In genomic region chr11:116011529-116012261, GRCm38 (mm10) we compare ENCODE assay signal across 8 mouse cellular contexts. TPM values are rescaled to one million over a fixed set of nuclear protein-coding genes. Genes with fewer than 3 reads are reported as not detected.
A peak's percentile ranks its signal among the peaks of the same experiment; 100 is the strongest.
DNase-seq lines count a peak whose midpoint lies in the region; ATAC-seq and TF ChIP-seq lines count a peak whose summit lies in the region.

No protein-coding gene starts in this region.

- peak overlapping the region; percentile 93 for H3K27ac ChIP-seq in heart, embryonic 10.5 days
- no peak overlapping the region for H3K27ac ChIP-seq in ES-E14 (ENCODE audit: insufficient read depth, low read depth, low read length, poor library complexity, severe bottlenecking)
- peak overlapping the region; percentile 90 for H3K27ac ChIP-seq in hindbrain, embryonic 10.5 days
- H3K27ac ChIP-seq in midbrain, embryonic 11.5 days (ENCODE audit: low read depth, low read length) = 0 out of 2 replicates have a peak overlapping the region, but pooled peaks have one; percentile 20

- H3K4me2 ChIP-seq in midbrain, embryonic 11.5 days = peak overlapping the region; percentile 93

- peak overlapping the region; percentile 92 for H3K9ac ChIP-seq in ES-E14 (ENCODE audit: insufficient read depth, low read depth, low read length, poor library complexity, severe bottlenecking)
- peak overlapping the region; percentile 78 for H3K9ac ChIP-seq in midbrain, embryonic 11.5 days (ENCODE audit: low read length)

- no peaks in the 10 kb centered on the region for H3K27me3 ChIP-seq in heart, embryonic 10.5 days (ENCODE audit: insufficient read depth, poor library complexity, severe bottlenecking)
- H3K27me3 ChIP-seq in hindbrain, embryonic 10.5 days (ENCODE audit: insufficient read depth, poor library complexity, severe bottlenecking) = peaks cover 13% of the 10 kb centered on the region
- no peaks in the 10 kb centered on the region for H3K27me3 ChIP-seq in midbrain, embryonic 11.5 days (ENCODE audit: control insufficient read depth, insufficient read depth, low read length)

- no peaks in the 10 kb centered on the region for H3K9me3 ChIP-seq in heart, embryonic 10.5 days
- H3K9me3 ChIP-seq in ES-E14 (ENCODE audit: control insufficient read depth, insufficient read depth, low read depth, low read length) = no peaks in the 10 kb centered on the region
- no peaks in the 10 kb centered on the region for H3K9me3 ChIP-seq in hindbrain, embryonic 10.5 days
- no peaks in the 10 kb centered on the region for H3K9me3 ChIP-seq in midbrain, embryonic 11.5 days (ENCODE audit: control insufficient read depth, low read length)

- ATAC-seq in midbrain, embryonic 11.5 days (ENCODE audit: low FRiP score) = no peak; the same call in 1 of the 2 replicates

- H3K4me3 ChIP-seq in heart, embryonic 10.5 days = peak overlapping the region; percentile 71
- peak overlapping the region; percentile 78 to 96 for H3K4me3 ChIP-seq in ES-E14 (ENCODE audit: insufficient read depth in 1 of 2, low read depth in 1 of 2, low read length in 2 of 2, poor library complexity in 1 of 2, severe bottlenecking in 1 of 2)
- H3K4me3 ChIP-seq in hindbrain, embryonic 10.5 days = peak overlapping the region; percentile 66
- H3K4me3 ChIP-seq in midbrain, embryonic 11.5 days (ENCODE audit: low read depth, low read length) = peak overlapping the region; percentile 61

- DNase-seq in heart, embryonic 10.5 days (ENCODE audit: low spot score) = no peak
- DNase-seq in heart, postnatal 25 days (ENCODE audit: low spot score) = no peak
- DNase-seq in ES-E14 (ENCODE audit: low read depth, low spot score) = no peak
- DNase-seq in hindbrain, embryonic 10.5 days (ENCODE audit: low spot score) = no peak
- DNase-seq in midbrain, embryonic 11.5 days (ENCODE audit: low spot score, missing footprints) = peak; percentile 88
- DNase-seq in T-cell, adult 2 months (ENCODE audit: low spot score) = no peak
- no peak for DNase-seq in left cerebral cortex, postnatal 36 days (ENCODE audit: low spot score in 2 of 2)
- no peak for DNase-seq in cerebellum, postnatal 10 days

- 20% methylated on average over 14 of the region's 14 CpGs for WGBS in heart, embryonic 10.5 days
- 21% methylated on average over 14 of the region's 14 CpGs for WGBS in hindbrain, embryonic 10.5 days
- 27% methylated on average over 14 of the region's 14 CpGs for whole genome bisulfite sequencing in midbrain, embryonic 11.5 days

- peaks cover 29% of the 10 kb centered on the region for H3K4me1 ChIP-seq in heart, embryonic 10.5 days
- peaks cover 2 to 17% of the 10 kb centered on the region in 2 experiments; a peak in 2 of 4 replicates for H3K4me1 ChIP-seq in ES-E14 (ENCODE audit: control insufficient read depth in 2 of 2, insufficient read depth in 2 of 2, low read length in 2 of 2, poor library complexity in 1 of 2)
- peaks cover 53% of the 10 kb centered on the region for H3K4me1 ChIP-seq in hindbrain, embryonic 10.5 days (replicated peaks)
- H3K4me1 ChIP-seq in midbrain, embryonic 11.5 days (ENCODE audit: control insufficient read depth, insufficient read depth, low read length) = peaks cover 12% of the 10 kb centered on the region

- H3K36me3 ChIP-seq in heart, embryonic 10.5 days = peaks cover 39% of the 10 kb centered on the region
- peaks cover 35% of the 10 kb centered on the region for H3K36me3 ChIP-seq in ES-E14 (ENCODE audit: control insufficient read depth, insufficient read depth, low read length, poor library complexity, severe bottlenecking)
- peaks cover 42% of the 10 kb centered on the region for H3K36me3 ChIP-seq in hindbrain, embryonic 10.5 days
- H3K36me3 ChIP-seq in midbrain, embryonic 11.5 days (ENCODE audit: control insufficient read depth, insufficient read depth, low read length) = no peaks in the 10 kb centered on the region

- in situ Hi-C loops in ES-E14 (cut with MboI; ENCODE audit: low sequenced_read_pairs in 2 of 2, unreplicated experiment in 2 of 2) = no loop called here

- intact Hi-C loops in heart, postnatal 25 days (cut with DNase I) = no loop called here
- intact Hi-C loops in left cerebral cortex, postnatal 36 days (cut with DNase I) = no loop called here

TF ChIP-seq in ES-E14, 5 proteins besides CTCF, POLR2A, EP300 and RAD21:
- TF ChIP-seq CHD2 (IDR thresholded peaks at IDR 0.05; ENCODE audit: low read depth, low read length) (no peak), HCFC1 (IDR thresholded peaks at IDR 0.05; ENCODE audit: borderline replicate concordance, insufficient read depth, low read length) (no peak), MAFK (IDR thresholded peaks at IDR 0.05; ENCODE audit: insufficient read depth, low read depth, low read length) (no peak), ZC3H11A (IDR thresholded peaks at IDR 0.05; ENCODE audit: borderline replicate concordance, low read depth, low read length) (no peak), ZNF384 (IDR thresholded peaks at IDR 0.05; ENCODE audit: low read depth, low read length) (no peak)
TF ChIP-seq in ES-E14: peak in this region for 0.

RNA-seq across cellular contexts. Expression of gene Galk1, which starts 0.8 kb away (rescaled TPM):
- polyA plus RNA-seq in heart, embryonic 10.5 days (2016; fragmentation: Nextera tagmentation; extraction: Ambion mirVana) = 202 and 273 TPM in 2 replicates
- 10 to 100 TPM; 13.9 to 16.0 TPM for total RNA-seq in heart, postnatal 25 days (2021)
- 144 and 195 TPM in 2 replicates for total RNA-seq in ES-E14 (2012; rRNA removed)
- polyA plus RNA-seq in hindbrain, embryonic 10.5 days (2016; fragmentation: Nextera tagmentation; extraction: Ambion mirVana) = 184 and 204 TPM in 2 replicates
- 82.5 and 93.4 TPM in 2 replicates for polyA plus RNA-seq in midbrain, embryonic 11.5 days (2014; fragmentation: Nextera tagmentation; extraction: Ambion mirVana)
- 10 to 100 TPM; 15.8 to 18.6 TPM for total RNA-seq in left cerebral cortex, postnatal 36 days (2021)

RNA-seq across cellular contexts. Expression of gene H3f3b, which starts 16.1 kb away (rescaled TPM):
- polyA plus RNA-seq in heart, embryonic 10.5 days (2016; fragmentation: Nextera tagmentation; extraction: Ambion mirVana) = 684 and 1,078 TPM in 2 replicates
- 100 to 1,000 TPM; 128 to 130 TPM for total RNA-seq in heart, postnatal 25 days (2021)
- 504 and 729 TPM in 2 replicates for total RNA-seq in ES-E14 (2012; rRNA removed)
- polyA plus RNA-seq in hindbrain, embryonic 10.5 days (2016; fragmentation: Nextera tagmentation; extraction: Ambion mirVana) = 1,623 and 1,834 TPM in 2 replicates
- polyA plus RNA-seq in midbrain, embryonic 11.5 days (2014; fragmentation: Nextera tagmentation; extraction: Ambion mirVana) = 1,982 and 2,171 TPM in 2 replicates
- 100 to 1,000 TPM; 253 to 254 TPM for total RNA-seq in left cerebral cortex, postnatal 36 days (2021)

RNA-seq across cellular contexts. Expression of gene Unk, which starts 18.4 kb away (rescaled TPM):
- 33.3 and 37.1 TPM in 2 replicates for polyA plus RNA-seq in heart, embryonic 10.5 days (2016; fragmentation: Nextera tagmentation; extraction: Ambion mirVana)
- total RNA-seq in heart, postnatal 25 days (2021) = 1 to 10 TPM; 8.4 to 9.0 TPM
- 32.5 and 39.6 TPM in 2 replicates for total RNA-seq in ES-E14 (2012; rRNA removed)
- polyA plus RNA-seq in hindbrain, embryonic 10.5 days (2016; fragmentation: Nextera tagmentation; extraction: Ambion mirVana) = 47.7 and 51.3 TPM in 2 replicates
- 23.4 and 24.1 TPM in 2 replicates for polyA plus RNA-seq in midbrain, embryonic 11.5 days (2014; fragmentation: Nextera tagmentation; extraction: Ambion mirVana)
- 10 to 100 TPM; 18.9 to 27.0 TPM for total RNA-seq in left cerebral cortex, postnatal 36 days (2021)

RNA-seq across cellular contexts. Expression of gene Itgb4, which starts 37.2 kb away (rescaled TPM):
- polyA plus RNA-seq in heart, embryonic 10.5 days (2016; fragmentation: Nextera tagmentation; extraction: Ambion mirVana) = 0.67 and 1.1 TPM in 2 replicates
- total RNA-seq in heart, postnatal 25 days (2021) = 1 to 10 TPM; 3.5 to 4.0 TPM
- 9.6 and 26.3 TPM in 2 replicates for total RNA-seq in ES-E14 (2012; rRNA removed)
- polyA plus RNA-seq in hindbrain, embryonic 10.5 days (2016; fragmentation: Nextera tagmentation; extraction: Ambion mirVana) = 0.92 and 0.94 TPM in 2 replicates
- 0.23 and 0.25 TPM in 2 replicates for polyA plus RNA-seq in midbrain, embryonic 11.5 days (2014; fragmentation: Nextera tagmentation; extraction: Ambion mirVana)
- 1 to 10 TPM; 5.1 to 7.3 TPM for total RNA-seq in left cerebral cortex, postnatal 36 days (2021)
